Mouse (Mus musculus): ENCODE results near the gene Dctd. TPM values are rescaled to one million over a fixed set of nuclear protein-coding genes. Genes with fewer than 3 reads are reported as not detected.

Dctd gene
- polyA plus RNA-seq (2016; fragmentation: Nextera tagmentation; extraction: Ambion mirVana), result 48.5 and 48.7 TPM in 2 replicates

- Histone ChIP-seq H3K4me1 (peaks cover 10% of the 10 kb centered on the region; the same call in 1 of the 2 replicates), H3K27ac (no peak within 1 kb of the TSS), H3K4me3 (no peak within 1 kb of the TSS), H3K36me3 (no peaks in the 10 kb centered on the region), H3K9me3 (no peaks in the 10 kb centered on the region), H3K27me3 (ENCODE audit: insufficient read depth, poor library complexity, severe bottlenecking) (0 out of 2 replicates have a peak, but pooled peaks cover 5% of the 10 kb centered on the region)
- 83% methylated on average over 12 of the region's 12 CpGs for WGBS
- DNase-seq (ENCODE audit: low spot score), result no peak
Measured at GRCm38 (mm10) chr8:48098792-48099191, at the start of gene Dctd. Gene Dctd (plus strand): TSS chr8:48099092.

GRCm38 (mm10) chr8:48053611-48054010, 45.3 kb upstream of the Dctd start:
- DNase-seq (ENCODE audit: low spot score), result peak; percentile 7
- H3K4me1 ChIP-seq, result no peaks in the 10 kb centered on the region
- no peak overlapping the region for H3K27ac ChIP-seq
- no peaks in the 10 kb centered on the region for H3K36me3 ChIP-seq
- WGBS, result 83% methylated on average over 5 of the region's 5 CpGs
- no peaks in the 10 kb centered on the region for H3K9me3 ChIP-seq
- H3K4me3 ChIP-seq, result no peak overlapping the region
- no peaks in the 10 kb centered on the region for H3K27me3 ChIP-seq (ENCODE audit: insufficient read depth, poor library complexity, severe bottlenecking)

- H3K27me3 ChIP-seq (ENCODE audit: insufficient read depth, poor library complexity, severe bottlenecking), result no peaks in the 10 kb centered on the region
- no peak overlapping the region for H3K27ac ChIP-seq
- no peaks in the 10 kb centered on the region for H3K36me3 ChIP-seq
- 84% methylated on average over 5 of the region's 5 CpGs for WGBS
- H3K4me1 ChIP-seq, result no peaks in the 10 kb centered on the region
- H3K9me3 ChIP-seq, result no peaks in the 10 kb centered on the region; the same call in 1 of the 2 replicates
- H3K4me3 ChIP-seq, result no peak overlapping the region
- DNase-seq (ENCODE audit: low spot score), result no peak
Measured at GRCm38 (mm10) chr8:48063526-48064072, 35.3 kb upstream of the Dctd start.

GRCm38 (mm10) chr8:48074149-48074548, 24.7 kb upstream of the Dctd start:
- Histone ChIP-seq H3K36me3 (no peaks in the 10 kb centered on the region), H3K4me3 (no peak overlapping the region), H3K9me3 (no peaks in the 10 kb centered on the region), H3K27ac (no peak overlapping the region), H3K27me3 (ENCODE audit: insufficient read depth, poor library complexity, severe bottlenecking) (no peaks in the 10 kb centered on the region), H3K4me1 (no peaks in the 10 kb centered on the region)
- WGBS, result 76% methylated on average over 2 of the region's 2 CpGs
- no peak for DNase-seq (ENCODE audit: low spot score)

- no peaks in the 10 kb centered on the region for H3K36me3 ChIP-seq
- no peak overlapping the region for H3K27ac ChIP-seq
- no peaks in the 10 kb centered on the region for H3K9me3 ChIP-seq
- no peak for DNase-seq (ENCODE audit: low spot score)
- H3K27me3 ChIP-seq (ENCODE audit: insufficient read depth, poor library complexity, severe bottlenecking), result no peaks in the 10 kb centered on the region
- H3K4me1 ChIP-seq, result no peaks in the 10 kb centered on the region
- WGBS, result 80% methylated on average over 10 of the region's 10 CpGs
- no peak overlapping the region for H3K4me3 ChIP-seq
Measured at GRCm38 (mm10) chr8:48082343-48082742, 16.5 kb upstream of the Dctd start.

- Histone ChIP-seq H3K27ac (no peak overlapping the region), H3K9me3 (no peaks in the 10 kb centered on the region), H3K27me3 (ENCODE audit: insufficient read depth, poor library complexity, severe bottlenecking) (no peaks in the 10 kb centered on the region), H3K36me3 (no peaks in the 10 kb centered on the region), H3K4me3 (no peak overlapping the region), H3K4me1 (no peaks in the 10 kb centered on the region)
- DNase-seq (ENCODE audit: low spot score), result no peak
- WGBS, result 87% methylated on average over 8 of the region's 8 CpGs
Measured at GRCm38 (mm10) chr8:48090661-48091060, 8.2 kb upstream of the Dctd start.

- H3K36me3 ChIP-seq, result no peaks in the 10 kb centered on the region
- no peaks in the 10 kb centered on the region for H3K9me3 ChIP-seq
- 0 out of 2 replicates have a peak, but pooled peaks cover 5% of the 10 kb centered on the region for H3K27me3 ChIP-seq (ENCODE audit: insufficient read depth, poor library complexity, severe bottlenecking)
- no peak overlapping the region for H3K4me3 ChIP-seq
- no peak overlapping the region for H3K27ac ChIP-seq
- no peak for DNase-seq (ENCODE audit: low spot score)
- 85% methylated on average over 5 of the region's 5 CpGs for WGBS
- peaks cover 10% of the 10 kb centered on the region; the same call in 1 of the 2 replicates for H3K4me1 ChIP-seq
Measured at GRCm38 (mm10) chr8:48095378-48095777, 3.5 kb upstream of the Dctd start.

- Histone ChIP-seq H3K4me3 (peak overlapping the region; percentile 46), H3K27ac (0 out of 2 replicates have a peak overlapping the region, but pooled peaks have one; percentile 19), H3K9me3 (no peaks in the 10 kb centered on the region), H3K27me3 (ENCODE audit: insufficient read depth, poor library complexity, severe bottlenecking) (0 out of 2 replicates have a peak, but pooled peaks cover 5% of the 10 kb centered on the region), H3K4me1 (peaks cover 10% of the 10 kb centered on the region; the same call in 1 of the 2 replicates), H3K36me3 (no peaks in the 10 kb centered on the region)
- peak; percentile 89 for DNase-seq (ENCODE audit: low spot score)
- 16% methylated on average over 21 of the region's 21 CpGs for WGBS
Measured at GRCm38 (mm10) chr8:48097131-48097794, 1.6 kb upstream of the Dctd start.

- H3K4me3 ChIP-seq, result no peak overlapping the region
- WGBS, result 72% methylated on average over 13 of the region's 13 CpGs
Measured at GRCm38 (mm10) chr8:48098081-48098639, 732 bp upstream of the Dctd start.

GRCm38 (mm10) chr8:48100100-48100787, 1.4 kb downstream of the Dctd start:
- Histone ChIP-seq H3K27me3 (ENCODE audit: insufficient read depth, poor library complexity, severe bottlenecking) (0 out of 2 replicates have a peak, but pooled peaks cover 5% of the 10 kb centered on the region), H3K9me3 (no peaks in the 10 kb centered on the region), H3K27ac (no peak overlapping the region), H3K4me1 (peaks cover 10% of the 10 kb centered on the region; the same call in 1 of the 2 replicates), H3K4me3 (no peak overlapping the region), H3K36me3 (no peaks in the 10 kb centered on the region)
- no peak for DNase-seq (ENCODE audit: low spot score)
- WGBS, result 81% methylated on average over 14 of the region's 14 CpGs

More at GRCm38 (mm10) chr8:48098081-48098639, 732 bp upstream of the Dctd start:
- no peaks in the 10 kb centered on the region for H3K36me3 ChIP-seq
- no peak for DNase-seq (ENCODE audit: low spot score)
- H3K4me1 ChIP-seq, result peaks cover 10% of the 10 kb centered on the region; the same call in 1 of the 2 replicates
- H3K27ac ChIP-seq, result no peak overlapping the region
- no peaks in the 10 kb centered on the region for H3K9me3 ChIP-seq
- 0 out of 2 replicates have a peak, but pooled peaks cover 5% of the 10 kb centered on the region for H3K27me3 ChIP-seq (ENCODE audit: insufficient read depth, poor library complexity, severe bottlenecking)

GRCm38 (mm10) chr8:48109373-48109855, 10.5 kb downstream of the Dctd start:
- H3K4me1 ChIP-seq, result peaks cover 6% of the 10 kb centered on the region; the same call in 1 of the 2 replicates
- peak overlapping the region; percentile 88 for H3K4me3 ChIP-seq
- peaks cover 14% of the 10 kb centered on the region for H3K36me3 ChIP-seq
- H3K9me3 ChIP-seq, result no peaks in the 10 kb centered on the region
- 31% methylated on average over 5 of the region's 5 CpGs for WGBS
- DNase-seq (ENCODE audit: low spot score), result no peak
- peak overlapping the region; percentile 97 for H3K27ac ChIP-seq
- H3K27me3 ChIP-seq (ENCODE audit: insufficient read depth, poor library complexity, severe bottlenecking), result no peaks in the 10 kb centered on the region

- peak overlapping the region; percentile 97 for H3K27ac ChIP-seq
- H3K36me3 ChIP-seq, result peaks cover 14% of the 10 kb centered on the region
- peak; percentile 92 for DNase-seq (ENCODE audit: low spot score)
- WGBS, result under 1% methylated on average over 61 of the region's 61 CpGs
- peaks cover 6% of the 10 kb centered on the region; the same call in 1 of the 2 replicates for H3K4me1 ChIP-seq
- H3K4me3 ChIP-seq, result peak overlapping the region; percentile 88
- no peaks in the 10 kb centered on the region for H3K9me3 ChIP-seq
- H3K27me3 ChIP-seq (ENCODE audit: insufficient read depth, poor library complexity, severe bottlenecking), result no peaks in the 10 kb centered on the region
Measured at GRCm38 (mm10) chr8:48109856-48110780, 11.2 kb downstream of the Dctd start.
